Mouse (Mus musculus) E14TG2a.4 (cell line): ENCODE results near the gene Tm7sf3.

Source experiments
- H3K27me3 ChIP-seq: 2 replicates; pipeline ENCODE4 v1.6.1; 2014; ENCODE audit warnings: low read length, control low read depth; ENCODE audit not compliant: insufficient read depth
- H3K36me3 ChIP-seq: 2 replicates; pipeline ENCODE4 v1.6.1; 2014; ENCODE audit warnings: low read length, control low read depth; ENCODE audit not compliant: insufficient read depth
- H3K4me1 ChIP-seq: replicated peaks from 2 replicates; pipeline ENCODE4 v1.6.1; 2014; ENCODE audit warnings: low read depth, low read length, control low read depth
- H3K4me3 ChIP-seq: replicated peaks from 2 replicates; pipeline ENCODE4 v1.5.1; 2014; ENCODE audit warnings: mild to moderate bottlenecking, low read length
- H3K9me3 ChIP-seq: 2 replicates; pipeline ENCODE4 v1.6.1; 2014; ENCODE audit warnings: low read length, control low read depth
- CTCF ChIP-seq: conservative IDR thresholded peaks from 2 replicates; pipeline ENCODE4 v1.5.1; 2014; ENCODE audit warnings: low read length
- NANOG ChIP-seq: IDR thresholded peaks from 2 replicates; pipeline ENCODE4 v1.6.1; 2014; ENCODE audit warnings: borderline replicate concordance, low read length, mixed read lengths
- POU5F1 ChIP-seq: IDR thresholded peaks from 2 replicates; pipeline ENCODE4 v1.6.1; 2014; ENCODE audit warnings: low read length, borderline replicate concordance

Gene Tm7sf3

DNA sequence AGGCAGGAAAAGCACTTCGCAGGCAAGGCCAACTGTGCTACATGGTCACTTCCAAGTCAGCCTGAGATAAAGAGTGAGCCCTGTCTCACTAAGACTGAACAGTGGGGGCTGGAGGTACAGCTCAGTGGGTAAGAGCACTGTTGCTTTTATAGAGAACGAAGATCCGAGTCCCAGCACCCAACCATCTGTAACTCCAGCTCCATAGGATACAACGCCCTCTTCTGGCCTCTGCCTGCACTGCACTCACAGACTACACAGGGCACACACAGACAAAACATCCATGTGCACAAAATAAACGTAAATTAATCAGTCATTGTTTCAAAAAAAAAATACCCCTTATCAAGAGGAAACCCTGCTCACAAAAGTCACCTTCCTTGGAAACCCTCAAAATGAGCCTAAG, 28.7 kb downstream of the Tm7sf3 start:
- TF ChIP-seq CTCF, result peak; percentile 74
- TF ChIP-seq NANOG, result no peak
- TF ChIP-seq POU5F1, result no peak
- H3K4me1 ChIP-seq, result peaks cover 41% of the 10 kb centered on the region
- no peaks in the 10 kb centered on the region for H3K9me3 ChIP-seq
- H3K27me3 ChIP-seq, result no peaks in the 10 kb centered on the region
- no peak overlapping the region for H3K4me3 ChIP-seq
- H3K36me3 ChIP-seq, result peaks cover 95% of the 10 kb centered on the region

DNA sequence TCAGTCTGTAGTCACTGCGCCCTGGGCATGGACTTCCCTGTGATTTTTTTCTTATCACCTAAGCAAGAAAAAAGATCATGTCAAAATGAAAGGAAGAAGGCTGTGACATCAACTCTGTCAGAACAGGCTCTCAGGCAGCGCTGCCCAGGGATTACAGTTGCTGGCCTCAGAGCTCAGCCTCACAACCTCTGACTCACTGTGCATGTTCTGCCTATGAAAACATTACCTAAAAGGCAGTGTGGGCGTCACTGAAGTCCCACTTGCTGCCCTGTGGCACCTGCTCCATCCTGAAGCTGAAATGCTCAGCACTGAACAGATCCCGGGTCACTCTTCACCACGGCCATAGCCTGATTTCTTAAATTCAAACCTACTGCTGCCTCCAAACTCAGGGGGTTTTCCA, 29.9 kb downstream of the Tm7sf3 start:
- TF ChIP-seq POU5F1 (no peak), NANOG (no peak), CTCF (no peak)
- no peak overlapping the region for H3K4me3 ChIP-seq
- H3K36me3 ChIP-seq, result peaks cover 95% of the 10 kb centered on the region
- H3K9me3 ChIP-seq, result no peaks in the 10 kb centered on the region
- H3K4me1 ChIP-seq, result peaks cover 41% of the 10 kb centered on the region
- no peaks in the 10 kb centered on the region for H3K27me3 ChIP-seq

DNA sequence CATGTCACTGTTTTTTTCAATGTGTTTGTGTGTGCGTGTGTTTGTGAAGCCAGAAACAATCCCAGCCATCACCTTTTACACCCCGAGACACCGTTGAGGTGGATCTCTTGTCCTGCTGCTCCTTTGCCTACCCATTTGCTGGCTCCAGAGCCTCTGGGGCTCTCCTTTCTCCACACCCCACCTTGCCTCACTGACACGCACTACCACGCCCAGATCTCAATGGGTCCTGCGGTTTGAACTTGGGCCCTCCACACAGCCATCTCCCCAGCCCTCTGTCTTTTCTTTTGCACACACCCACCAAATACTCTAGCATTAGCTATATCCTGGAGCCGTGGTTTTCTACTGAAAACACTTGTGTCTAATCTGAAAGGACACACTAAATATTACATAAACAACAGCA, 30.7 kb downstream of the Tm7sf3 start:
- Histone ChIP-seq H3K27me3 (no peaks in the 10 kb centered on the region), H3K4me1 (peaks cover 41% of the 10 kb centered on the region), H3K36me3 (peaks cover 95% of the 10 kb centered on the region), H3K9me3 (no peaks in the 10 kb centered on the region), H3K4me3 (no peak overlapping the region)
- TF ChIP-seq POU5F1 (no peak), NANOG (no peak), CTCF (no peak)

DNA sequence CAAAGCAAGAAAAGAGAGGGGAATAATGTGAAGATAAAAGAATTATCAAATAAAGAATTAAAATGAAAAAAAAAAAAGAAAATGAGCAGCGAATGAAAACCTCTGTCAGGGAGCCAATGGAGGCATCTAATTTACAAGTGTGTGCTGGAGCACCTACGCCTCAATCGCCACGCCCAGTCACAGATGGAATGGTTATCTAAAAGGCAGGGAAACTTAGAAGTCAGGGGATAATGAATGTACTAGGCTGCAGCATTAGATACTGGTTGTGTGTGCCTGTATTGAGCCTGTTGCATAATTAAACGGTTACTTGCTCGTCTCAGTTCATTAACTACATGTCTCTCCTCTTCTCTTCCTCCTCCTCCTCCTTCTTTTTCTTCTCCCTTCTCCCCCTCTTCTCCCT, 31.2 kb downstream of the Tm7sf3 start:
- Histone ChIP-seq H3K36me3 (peaks cover 95% of the 10 kb centered on the region), H3K27me3 (no peaks in the 10 kb centered on the region), H3K4me1 (peaks cover 41% of the 10 kb centered on the region), H3K9me3 (no peaks in the 10 kb centered on the region), H3K4me3 (no peak overlapping the region)
- TF ChIP-seq CTCF, result no peak
- TF ChIP-seq POU5F1, result no peak
- TF ChIP-seq NANOG, result no peak

- Histone ChIP-seq H3K9me3 (no peaks in the 10 kb centered on the region), H3K4me3 (no peak overlapping the region), H3K36me3 (peaks cover 95% of the 10 kb centered on the region), H3K27me3 (no peaks in the 10 kb centered on the region), H3K4me1 (peaks cover 5% of the 10 kb centered on the region)
- no peak for TF ChIP-seq NANOG
- TF ChIP-seq POU5F1, result no peak
These were observed 39.0 kb downstream of the Tm7sf3 start for GRCm38 (mm10) chr6:146603651-146604050.

DNA sequence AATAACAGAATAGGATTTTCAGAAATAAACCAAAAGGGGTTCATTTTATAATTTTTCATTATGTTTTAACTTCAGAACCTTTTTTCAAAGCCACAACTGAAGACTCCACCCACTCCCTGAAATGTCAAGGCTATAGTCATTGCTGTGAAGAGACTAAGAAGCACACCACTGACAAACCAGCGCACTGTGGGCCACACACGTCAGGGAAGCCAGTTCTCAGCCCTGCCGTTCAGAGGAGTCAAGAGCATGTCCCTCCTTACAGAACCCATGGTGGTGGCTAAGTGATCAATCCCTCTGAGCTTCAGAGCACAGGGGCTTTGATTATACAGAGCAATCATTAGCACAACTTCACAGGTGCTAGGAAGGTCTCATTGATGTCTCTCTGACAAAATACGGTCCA, 40.0 kb downstream of the Tm7sf3 start:
- TF ChIP-seq NANOG (no peak), CTCF (no peak), POU5F1 (no peak)
- H3K9me3 ChIP-seq, result no peaks in the 10 kb centered on the region
- no peaks in the 10 kb centered on the region for H3K27me3 ChIP-seq
- peaks cover 93% of the 10 kb centered on the region for H3K36me3 ChIP-seq
- peaks cover 5% of the 10 kb centered on the region for H3K4me1 ChIP-seq
- no peak overlapping the region for H3K4me3 ChIP-seq

DNA sequence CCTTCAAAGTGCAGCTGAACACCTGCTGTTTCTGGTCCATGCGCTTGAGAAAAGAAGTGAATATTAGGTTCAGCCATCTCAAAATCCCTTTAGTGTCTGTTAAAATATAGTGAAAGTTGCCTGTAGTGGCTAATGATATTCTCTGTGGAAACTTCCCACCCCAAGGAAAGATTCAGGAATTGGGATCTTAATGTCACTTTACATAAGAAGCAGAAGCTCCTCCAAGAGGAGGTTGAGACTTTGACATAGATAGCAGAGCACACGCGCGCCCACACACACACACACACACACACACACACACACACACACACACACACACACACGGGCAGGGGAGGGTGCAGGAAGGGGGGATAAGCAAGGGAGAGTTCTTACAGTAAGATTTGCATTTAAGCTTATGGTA, 57.5 kb downstream of the Tm7sf3 start:
- Histone ChIP-seq H3K4me1 (peaks cover 19% of the 10 kb centered on the region), H3K27me3 (no peaks in the 10 kb centered on the region), H3K4me3 (no peak overlapping the region), H3K9me3 (no peaks in the 10 kb centered on the region), H3K36me3 (peaks cover 51% of the 10 kb centered on the region)
- no peak for TF ChIP-seq POU5F1
- TF ChIP-seq NANOG, result no peak
- no peak for TF ChIP-seq CTCF

- H3K27me3 ChIP-seq, result no peaks in the 10 kb centered on the region
- peaks cover 31% of the 10 kb centered on the region for H3K4me1 ChIP-seq
- H3K36me3 ChIP-seq, result peaks cover 37% of the 10 kb centered on the region
- TF ChIP-seq NANOG (no peak), CTCF (no peak), POU5F1 (no peak)
- no peaks in the 10 kb centered on the region for H3K9me3 ChIP-seq
- H3K4me3 ChIP-seq, result no peak overlapping the region
These were observed 59.1 kb downstream of the Tm7sf3 start for GRCm38 (mm10) chr6:146583366-146584046.

DNA sequence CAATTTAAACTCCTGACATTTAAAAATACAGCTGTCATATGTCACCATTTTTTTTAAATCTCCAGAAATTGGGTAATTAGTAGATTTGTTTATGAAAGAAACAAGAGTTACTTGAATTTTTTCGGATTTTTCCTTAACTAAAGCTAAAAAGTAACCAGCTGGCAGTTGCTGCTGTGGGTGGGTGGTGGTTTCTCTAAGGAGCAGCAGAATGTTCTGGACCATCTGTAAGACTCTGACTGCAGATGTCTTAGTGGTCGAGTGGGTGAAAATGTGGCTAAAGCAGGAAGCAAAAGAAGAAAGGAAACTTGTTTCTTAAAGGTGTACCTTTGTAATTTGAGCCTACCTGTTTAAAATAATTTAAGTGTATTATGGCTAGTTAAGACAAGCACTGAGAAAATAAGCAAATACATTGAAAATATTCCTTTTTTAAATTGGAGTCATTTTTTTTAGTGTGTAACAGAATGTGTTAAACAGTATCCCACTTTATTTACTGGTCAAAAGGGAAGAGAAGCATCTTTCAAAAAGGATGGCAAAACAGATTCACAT, 62.2 kb downstream of the Tm7sf3 start:
- no peaks in the 10 kb centered on the region for H3K9me3 ChIP-seq
- no peak for TF ChIP-seq POU5F1
- no peak for TF ChIP-seq CTCF
- TF ChIP-seq NANOG, result no peak
- H3K4me1 ChIP-seq, result peaks cover 45% of the 10 kb centered on the region
- H3K36me3 ChIP-seq, result peaks cover 15% of the 10 kb centered on the region; the same call in 1 of the 2 replicates
- H3K4me3 ChIP-seq, result no peak overlapping the region
- no peaks in the 10 kb centered on the region for H3K27me3 ChIP-seq
